Mouse (Mus musculus): ENCODE results near the gene Nbea. TPM values are rescaled to one million over a fixed set of nuclear protein-coding genes. Genes with fewer than 3 reads are reported as not detected.

Gene Nbea
- total RNA-seq, 2 experiments from 2014 or later = 12.5 to 15.4 TPM

DNA sequence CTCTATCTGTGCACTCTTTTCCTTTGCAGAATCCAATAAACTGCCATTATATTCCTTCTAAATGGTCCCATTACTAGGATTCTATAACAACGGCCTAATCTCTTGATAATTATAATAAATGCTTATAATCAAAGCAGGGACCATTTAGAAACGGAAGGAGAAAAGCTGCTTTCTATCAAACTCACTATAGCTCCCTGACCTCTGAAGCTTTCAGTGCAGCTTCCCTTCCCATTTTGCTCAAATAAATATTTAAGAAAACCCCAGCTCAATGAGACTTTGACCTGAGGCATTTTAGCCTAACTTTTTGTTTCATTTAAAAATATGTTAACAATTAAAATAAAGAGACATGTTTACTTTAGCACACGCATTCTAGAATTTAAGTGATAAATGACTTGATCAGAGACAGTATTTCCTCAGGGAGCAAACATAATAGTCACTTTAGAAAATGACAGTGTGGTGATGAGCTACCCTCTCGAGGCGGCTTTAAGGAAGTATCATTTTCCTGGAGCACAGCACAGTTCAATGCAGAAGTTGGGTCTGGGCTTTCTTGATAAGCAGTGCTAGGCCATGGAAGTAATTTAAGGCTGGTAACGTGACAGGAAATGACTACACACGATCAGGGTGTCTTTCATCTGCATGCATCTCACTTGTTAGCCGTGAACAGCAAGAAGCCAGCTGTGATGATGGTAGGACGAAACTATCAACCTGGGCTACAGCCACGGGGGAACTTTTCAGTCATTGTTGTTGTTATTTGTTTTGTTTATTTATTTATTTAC is 354.8 kb downstream of the Nbea start:
- no peak for DNase-seq

DNA sequence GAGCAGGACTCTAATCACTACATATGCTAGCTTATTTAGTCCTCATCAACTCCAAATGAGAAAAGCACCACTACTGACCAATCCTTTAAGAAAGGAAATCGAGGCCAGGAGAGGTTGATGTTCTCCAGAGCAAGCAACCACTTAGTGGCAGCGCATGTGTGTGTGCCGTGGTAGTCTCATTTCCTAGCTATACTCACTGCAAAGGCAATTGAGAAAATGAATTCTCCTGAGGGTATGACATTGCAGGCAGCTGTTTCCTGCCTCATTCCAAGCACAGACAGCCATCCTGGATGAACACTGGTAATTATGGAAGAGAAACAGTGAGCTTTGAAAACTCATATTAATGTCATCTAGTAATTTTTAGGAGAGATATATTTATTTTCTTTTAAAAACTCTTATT is 358.6 kb downstream of the Nbea start:
- DNase-seq = no peak

DNA sequence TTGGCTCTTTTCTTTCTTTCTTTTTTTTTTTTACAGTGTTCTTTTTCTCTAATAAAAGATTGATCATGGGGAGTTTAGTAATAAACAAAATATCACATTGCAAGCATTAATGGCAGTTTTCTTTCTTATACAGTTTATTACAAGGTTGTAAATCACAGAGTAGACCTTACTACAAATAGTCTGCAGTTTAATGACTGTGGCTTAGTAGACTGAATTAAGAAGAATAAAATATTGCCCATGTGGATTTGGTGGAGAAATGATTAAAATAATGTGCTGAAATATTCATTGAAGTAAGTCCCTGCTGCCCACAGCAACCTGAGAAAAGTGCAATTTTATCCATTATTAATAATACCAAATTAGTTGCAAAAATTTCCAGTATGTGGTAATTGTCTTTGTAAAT is 363.9 kb downstream of the Nbea start:
- DNase-seq = no peak

DNA sequence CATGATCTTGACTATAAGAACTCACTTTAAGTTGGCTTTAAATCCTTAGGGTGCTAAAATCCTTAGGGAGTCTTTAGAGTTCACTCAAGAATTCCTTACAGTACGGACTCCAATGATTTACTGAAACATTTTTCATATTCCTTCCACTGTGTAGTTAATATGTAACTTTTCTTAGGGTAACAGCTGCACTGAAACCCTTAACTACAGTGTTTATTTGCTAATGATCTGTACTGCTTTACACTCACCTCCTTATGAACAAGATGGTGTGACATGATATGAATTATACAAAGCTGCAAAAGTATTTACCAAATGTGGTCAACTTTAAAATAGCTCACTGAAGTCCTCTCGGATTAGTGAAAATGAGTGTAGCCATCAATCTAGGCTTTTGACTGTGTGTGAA is 365.4 kb downstream of the Nbea start:
- no peak for DNase-seq

DNA sequence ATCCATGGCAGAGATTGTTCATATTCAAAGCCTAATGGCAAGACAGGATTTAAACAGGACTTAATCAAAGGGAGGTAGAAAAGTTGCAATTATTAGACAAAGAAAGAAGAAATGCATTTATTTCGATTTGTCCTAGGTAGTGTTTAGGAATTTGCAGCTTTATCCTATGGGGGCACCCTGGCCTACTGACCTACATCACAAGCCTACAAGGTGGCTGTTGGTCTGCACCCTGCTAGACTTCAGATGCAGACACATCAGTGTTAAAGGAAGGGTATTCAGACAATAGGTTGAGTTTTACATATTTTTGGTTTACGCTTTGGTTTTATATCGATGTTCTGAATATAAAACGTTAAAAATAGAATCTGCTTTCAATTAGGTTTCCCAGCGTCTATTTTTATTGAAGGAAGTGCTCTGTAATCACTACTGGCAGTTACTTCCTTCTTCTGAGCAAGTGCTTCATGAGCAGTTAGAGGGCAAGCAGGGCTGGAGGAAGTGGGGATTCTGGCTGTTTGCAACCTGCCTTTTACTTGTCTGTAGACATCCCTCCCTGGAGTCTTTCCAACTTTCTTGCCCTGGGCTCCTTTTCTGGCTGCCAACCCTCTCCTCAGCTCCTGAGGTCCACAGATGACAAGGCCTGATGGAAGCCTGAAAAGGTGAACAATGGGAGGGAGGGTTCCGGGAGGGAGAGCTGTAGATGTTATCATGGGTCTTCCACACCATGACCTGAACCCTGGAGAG is 366.7 kb downstream of the Nbea start:
- no peak for DNase-seq

DNA sequence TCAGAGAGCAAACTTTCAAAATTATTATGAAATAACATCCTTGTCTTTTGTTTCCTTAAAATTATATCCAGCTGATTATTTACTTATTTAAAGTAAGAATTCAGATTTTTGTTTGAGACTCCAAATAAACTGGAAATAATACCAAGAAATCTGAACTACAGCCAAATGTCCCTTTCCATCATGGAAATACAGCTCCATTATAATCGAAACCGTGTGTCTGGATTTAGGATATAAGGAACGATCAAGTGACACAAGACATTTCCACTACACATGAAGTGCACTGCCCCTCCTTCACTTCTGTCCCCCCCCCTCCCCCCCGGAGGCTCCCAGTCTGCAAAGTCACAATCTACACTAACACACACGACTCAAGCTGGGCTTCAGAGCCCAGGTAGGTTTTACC is 367.4 kb downstream of the Nbea start:
- DNase-seq = no peak

DNA sequence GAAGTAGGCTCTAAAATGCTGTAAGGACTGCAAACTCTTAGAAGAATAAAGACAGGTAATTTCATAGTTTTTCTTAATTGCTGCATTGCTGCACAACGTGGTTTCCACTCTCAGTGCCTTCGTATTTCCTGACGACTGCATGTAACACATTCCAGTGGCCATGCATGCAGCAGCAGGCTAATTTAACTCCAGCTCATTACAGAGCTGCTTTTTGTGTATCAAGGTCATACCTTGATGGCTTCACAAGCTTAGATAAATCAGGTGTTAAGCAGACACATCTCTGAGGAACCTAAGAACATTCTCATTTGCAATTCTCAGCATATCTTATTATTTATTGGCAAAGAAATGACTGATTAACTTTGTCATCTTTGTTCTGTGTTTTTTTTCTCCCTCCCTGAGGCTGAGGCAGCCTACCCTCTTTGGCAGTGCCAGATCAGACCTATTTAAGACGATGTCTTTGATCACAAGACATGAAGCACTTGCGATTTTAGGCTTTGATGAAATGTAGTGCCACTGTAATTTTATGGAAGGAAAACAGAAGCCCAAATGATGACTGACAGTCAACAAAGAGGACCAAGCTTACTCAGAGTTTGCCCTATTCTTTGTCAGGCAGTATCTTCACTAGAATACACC is 368.4 kb downstream of the Nbea start:
- DNase-seq = no peak

DNA sequence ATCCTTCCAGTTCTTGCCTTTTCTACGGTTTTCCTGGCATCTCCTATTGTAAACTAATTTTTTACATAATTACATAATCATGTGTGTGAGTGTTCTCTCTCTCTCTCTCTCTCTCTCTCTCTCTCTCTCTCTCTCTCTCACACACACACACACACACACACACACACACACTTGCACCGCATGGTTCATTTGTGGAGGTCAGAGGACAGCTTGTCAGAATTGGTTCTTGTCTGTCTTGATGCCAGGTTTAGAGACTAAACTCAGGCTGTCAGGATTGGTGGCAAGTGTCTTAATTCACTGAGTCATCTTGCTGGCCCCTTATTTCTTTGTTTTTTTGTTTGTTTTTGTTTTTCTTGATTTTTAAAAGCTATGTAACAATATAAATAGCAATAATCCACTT is 388.7 kb downstream of the Nbea start:
- no peak for DNase-seq

DNA sequence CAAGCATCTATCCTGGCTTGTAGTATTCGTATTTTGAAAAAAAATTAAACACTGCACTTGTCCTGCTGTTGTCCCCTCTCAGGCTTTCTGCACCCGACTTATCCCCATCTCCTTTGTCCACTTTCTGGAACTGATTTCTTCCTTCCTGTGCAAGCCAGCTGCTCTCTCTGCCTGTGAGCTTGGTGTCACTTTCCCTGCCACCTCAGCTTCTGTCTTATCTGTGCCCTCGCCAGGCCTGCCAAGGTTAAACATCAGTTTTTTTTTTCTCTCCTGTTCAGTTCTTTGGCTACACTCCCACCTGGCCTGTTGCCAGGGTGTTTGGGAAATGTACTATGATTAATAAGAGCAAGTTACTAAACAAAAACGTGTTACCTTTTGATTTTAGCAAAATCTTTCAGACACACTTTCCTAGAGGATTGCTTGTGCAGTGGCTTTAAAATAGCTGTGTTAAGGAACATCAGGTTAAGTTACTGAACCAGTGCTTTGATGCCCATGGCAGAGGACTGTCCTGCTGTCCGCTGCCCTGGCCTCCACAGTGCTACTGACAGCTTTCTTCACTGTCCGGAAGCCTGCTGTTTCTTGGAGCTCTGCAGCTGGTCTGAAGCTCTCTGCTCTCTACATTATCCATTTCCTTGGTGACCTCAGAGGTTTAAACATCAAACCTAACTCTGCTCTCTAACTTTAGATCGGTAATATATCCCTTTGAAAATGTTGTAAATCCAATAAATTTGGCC is 389.5 kb downstream of the Nbea start:
- peak; percentile 62 for DNase-seq

DNA sequence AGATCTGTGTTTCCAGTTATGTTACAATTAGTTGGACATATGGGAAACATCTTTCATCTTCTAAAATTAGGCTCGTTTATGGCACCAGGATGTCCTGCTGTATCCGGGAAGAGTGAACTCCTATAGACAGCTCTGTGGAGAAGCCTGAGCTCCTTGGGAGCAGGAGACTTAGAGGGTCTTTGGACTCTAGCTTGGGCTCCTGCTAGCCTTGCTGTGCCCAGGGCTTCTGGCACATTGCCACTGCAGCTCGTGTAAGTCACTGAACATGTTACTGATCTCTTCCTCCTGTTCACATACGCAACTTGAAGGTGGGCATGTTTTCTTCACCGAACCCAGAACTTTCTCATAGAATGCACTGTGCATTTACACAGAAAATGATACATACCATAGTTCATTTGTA is 391.2 kb downstream of the Nbea start:
- no peak for DNase-seq

DNA sequence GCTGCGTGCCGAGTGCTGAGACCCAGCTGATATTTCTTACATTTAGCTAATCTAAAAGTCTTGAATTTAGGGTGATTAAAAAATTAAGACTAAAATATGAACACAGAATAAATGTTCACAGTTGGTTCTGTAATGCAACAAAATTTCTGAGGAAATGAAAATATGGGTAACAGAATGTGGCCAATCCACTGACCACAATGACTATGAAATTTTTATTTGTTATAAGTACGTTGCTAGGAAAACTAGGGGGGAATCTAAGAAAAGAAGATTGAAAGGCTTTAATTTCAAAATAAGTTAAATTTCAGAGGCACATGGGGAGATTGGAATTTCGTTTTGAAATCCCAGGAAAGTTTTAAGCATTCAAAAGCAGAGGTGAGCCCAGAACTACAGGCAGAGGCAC is 392.9 kb downstream of the Nbea start:
- DNase-seq = no peak

DNA sequence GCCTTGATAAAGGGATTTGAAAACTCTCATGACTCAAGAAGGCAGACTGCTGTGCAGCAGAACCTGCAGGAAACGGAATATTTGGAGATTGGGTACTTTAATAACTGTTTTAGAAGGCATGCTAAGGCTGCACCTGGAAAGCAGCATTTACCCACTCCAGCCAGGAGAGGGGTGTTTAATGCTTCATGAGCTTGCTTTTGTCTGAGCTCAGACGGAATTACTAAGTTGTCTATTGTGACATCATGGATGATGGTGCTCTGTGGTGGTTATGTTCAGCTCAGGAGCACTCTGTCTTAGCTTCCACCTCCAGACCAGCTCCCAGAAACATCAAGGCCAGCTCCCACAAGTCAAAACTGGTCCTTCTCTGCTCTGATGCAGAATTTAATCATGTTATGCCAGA is 393.6 kb downstream of the Nbea start:
- no peak for DNase-seq

DNA sequence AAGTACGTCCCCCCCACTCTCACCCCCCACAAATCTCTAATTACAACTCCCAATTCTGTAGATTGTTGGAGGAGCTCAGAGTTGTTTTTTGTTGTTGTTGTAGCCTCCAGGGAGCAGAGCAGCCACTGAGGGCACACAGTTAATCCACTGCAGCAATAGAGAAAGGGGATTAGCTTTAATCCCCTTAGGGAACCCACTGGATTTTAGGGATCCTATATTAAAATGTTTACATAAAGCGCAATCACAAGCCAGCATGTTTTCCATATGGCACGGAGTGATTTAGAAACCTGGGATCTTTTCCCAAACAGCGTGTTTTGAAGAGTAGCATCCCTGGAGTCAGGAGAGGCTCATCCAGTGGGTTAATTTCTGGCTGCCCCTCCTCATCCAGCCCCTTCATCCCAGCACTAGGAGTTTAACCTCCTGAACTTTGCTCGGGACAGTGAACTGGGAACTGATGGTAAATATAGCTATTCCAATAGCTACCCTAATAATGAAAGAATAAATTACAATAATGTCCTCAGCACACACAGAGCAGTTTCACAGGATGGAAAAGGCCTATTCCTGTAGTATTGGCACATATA is 394.8 kb downstream of the Nbea start:
- DNase-seq = no peak

DNA sequence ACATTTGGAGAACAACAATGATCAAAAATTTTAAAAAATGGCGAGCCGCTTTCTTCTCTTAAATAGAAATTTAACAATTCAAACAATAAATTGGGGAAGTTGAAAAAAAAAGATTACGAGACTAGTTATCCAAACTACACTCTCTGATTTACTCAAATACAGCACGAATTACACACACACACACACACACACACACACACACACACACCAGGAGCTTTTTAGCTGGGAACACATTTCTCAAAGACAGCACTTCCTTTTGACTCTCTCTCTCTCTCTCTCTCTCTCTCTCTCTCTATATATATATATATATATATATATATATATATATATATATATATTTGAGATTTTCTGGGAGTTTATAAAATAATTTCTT is 395.3 kb downstream of the Nbea start:
- no peak for DNase-seq

DNA sequence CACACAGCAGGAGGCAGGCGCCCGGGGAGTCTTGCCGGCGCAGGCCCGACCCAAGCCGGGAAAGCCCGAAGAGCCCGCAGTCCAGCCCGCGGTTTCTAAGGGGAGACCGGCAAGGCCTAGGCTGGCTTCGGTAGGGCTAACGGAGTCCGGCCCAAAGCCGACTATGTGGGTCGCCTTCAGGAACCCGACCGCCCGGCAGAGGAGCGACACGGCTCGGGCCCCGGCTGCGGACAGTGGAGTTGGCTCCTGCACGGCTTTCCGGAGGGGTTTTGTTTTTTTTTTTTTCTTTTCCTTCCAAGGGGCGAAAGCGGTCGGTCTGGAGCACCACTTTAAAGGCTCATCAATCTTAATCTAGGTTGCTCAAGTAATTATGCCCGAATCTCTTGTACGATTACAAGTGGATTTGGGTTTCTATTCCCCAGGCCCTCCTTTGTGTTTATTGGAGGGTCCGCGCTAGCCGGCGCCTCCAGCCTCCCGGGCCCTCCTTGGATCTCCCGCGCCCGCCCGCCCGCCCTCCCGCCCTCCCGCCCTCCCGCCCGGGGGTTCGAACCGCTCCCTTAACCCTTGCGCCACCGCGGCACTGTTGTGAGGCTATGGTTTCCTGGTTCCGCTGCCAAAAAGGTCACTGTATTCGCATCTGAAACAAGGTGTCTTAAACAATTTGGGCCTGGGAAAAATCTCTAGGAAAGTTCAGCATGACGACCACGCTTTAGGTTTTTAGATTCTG is 395.9 kb downstream of the Nbea start:
- DNase-seq = peak; percentile 73

DNA sequence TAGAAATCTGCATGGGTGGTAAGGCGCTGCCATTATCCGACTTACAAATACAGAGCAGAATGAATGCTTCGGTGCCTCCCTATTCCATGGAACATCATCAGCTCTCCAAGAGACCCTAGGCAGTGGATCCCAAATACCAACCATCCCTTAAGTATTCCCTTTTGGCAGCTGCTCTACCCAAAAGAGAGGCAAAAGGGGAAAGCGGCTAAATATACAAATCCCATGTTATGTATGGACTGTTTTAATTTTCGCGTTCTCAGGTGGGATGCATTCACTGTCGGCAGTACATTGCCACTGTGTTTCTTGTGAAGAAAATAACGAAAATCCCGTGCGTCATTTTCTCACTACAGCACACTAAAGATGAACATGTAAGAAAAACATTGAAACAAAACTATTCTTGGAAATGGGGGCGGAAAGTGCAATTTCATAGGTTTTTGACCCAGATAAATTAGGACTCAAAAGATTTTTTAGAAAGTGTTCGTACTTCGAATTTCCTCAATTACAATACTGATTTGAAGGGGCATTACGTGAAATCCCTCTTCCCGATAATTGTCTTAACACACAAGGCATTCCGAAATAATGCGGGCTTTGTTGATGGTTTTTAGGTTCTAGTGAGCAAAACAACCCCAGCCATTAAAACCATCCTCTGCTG is 396.5 kb downstream of the Nbea start:
- no peak for DNase-seq

DNA sequence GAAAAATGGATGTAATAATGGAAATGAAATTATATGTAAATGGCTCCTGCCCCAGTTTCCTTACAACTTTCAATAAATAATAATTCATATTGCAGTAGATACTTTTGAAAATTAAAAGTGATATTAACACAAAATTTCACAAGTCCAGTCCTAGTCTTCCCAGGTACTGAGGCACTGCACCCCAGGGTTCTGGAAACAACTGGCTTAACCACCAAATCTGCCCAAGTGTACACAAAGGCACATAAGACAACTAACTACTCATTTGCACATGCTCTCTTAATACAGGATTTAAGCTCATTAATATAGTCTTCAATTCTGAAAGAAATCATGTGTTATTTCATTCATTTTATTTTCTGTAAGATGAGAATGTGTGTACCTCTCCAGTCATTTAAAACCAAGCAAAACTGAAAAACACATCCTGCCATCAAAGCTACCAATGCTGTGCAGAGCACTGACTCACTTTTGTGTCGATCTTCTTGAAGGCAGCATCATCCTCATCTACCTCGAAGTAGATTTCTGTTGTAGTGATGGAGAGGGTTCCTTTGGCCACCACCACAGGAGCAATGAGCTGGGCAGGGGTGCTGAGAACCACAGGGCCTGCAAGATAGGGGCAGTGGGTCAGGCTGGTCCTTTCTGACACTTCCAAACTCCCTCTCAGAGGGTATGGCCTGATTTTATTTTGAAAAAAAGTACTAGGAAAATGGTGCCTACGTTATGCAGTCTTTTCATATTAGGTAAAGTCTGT is 397.3 kb downstream of the Nbea start:
- no peak for DNase-seq

DNA sequence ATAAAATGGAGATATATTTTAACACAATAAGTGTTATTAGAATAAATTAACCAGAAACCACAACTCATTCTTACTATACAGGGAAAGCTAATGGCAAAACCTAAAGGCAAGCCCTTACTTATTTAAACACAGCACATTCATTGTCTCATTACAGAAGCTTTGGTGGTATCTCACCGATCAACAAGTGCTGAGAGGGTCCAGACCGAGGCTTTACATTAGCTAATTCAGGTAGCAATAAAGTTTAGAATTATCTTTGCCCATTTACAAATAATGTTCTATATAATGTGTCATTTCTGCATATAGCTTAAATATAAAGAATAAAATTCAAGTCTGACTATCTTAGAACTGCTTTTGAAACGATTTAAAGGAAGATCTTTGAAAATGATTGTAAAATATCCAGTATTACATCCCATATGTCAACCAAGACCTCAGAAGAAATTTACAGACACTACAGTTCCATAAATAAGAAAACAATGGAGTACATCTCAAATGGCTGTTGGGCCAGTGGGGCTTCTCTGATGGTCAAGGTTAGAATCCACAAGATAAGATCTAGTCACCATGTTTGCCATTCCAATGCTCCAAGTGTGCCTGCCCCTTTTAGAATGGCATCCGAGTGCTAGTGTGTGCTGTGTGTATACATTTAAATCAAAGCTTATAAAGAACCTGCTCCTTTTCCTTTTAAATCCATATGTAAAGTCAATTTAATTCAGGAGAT is 398.1 kb downstream of the Nbea start:
- DNase-seq = no peak

DNA sequence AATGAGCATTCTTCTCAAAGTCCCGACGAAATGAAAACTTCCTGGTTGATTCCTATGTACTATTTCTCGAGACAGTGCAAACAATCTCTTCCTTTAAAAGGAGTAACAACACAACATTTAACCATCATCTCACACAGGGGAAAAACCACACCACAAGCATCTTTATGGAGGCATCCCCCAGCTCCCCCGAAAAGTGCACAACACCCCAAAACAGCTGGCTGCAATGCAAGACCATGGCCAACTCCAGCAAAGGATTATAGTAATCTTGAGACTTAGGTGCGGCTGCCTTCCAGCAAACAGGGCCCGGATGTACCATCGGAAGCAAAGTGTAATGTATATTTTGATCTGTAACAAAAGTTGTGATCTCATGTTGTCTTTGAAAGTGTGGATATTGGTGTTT is 399.4 kb downstream of the Nbea start:
- no peak for DNase-seq

Measured in gastrocnemius, postnatal 10 days (tissue).